Mouse (Mus musculus) spleen, adult 2 months (tissue): ENCODE results near the gene Bicc1. TPM values are rescaled to one million over a fixed set of nuclear protein-coding genes. Genes with fewer than 3 reads are reported as not detected.

ENCODE experiments used
- DNase-seq, 2 experiments: peaks; one replicate each; pipeline versions ENCODE4 v3.0.0 to v3.0.0-alpha.2; 2012 to 2021; ENCODE audit warnings: low spot score in 2 of 2, low read depth in 1 of 2
- H3K27ac ChIP-seq: fragments of 200-500 bp; 2 replicates; pipeline ENCODE4 v1.5.1; 2012; ENCODE audit warnings: low read length, inconsistent platforms; ENCODE audit not compliant: insufficient read depth
- H3K27me3 ChIP-seq: fragments of 200-500 bp; 2 replicates; pipeline ENCODE4 v1.6.1; 2012; ENCODE audit warnings: mild to moderate bottlenecking, moderate library complexity, low read length, inconsistent platforms; ENCODE audit not compliant: control insufficient read depth, insufficient read depth
- H3K36me3 ChIP-seq: fragments of 200-500 bp; 2 replicates; pipeline ENCODE4 v1.6.1; 2012; ENCODE audit warnings: mild to moderate bottlenecking, low read length, inconsistent platforms; ENCODE audit not compliant: control insufficient read depth, insufficient read depth
- H3K4me1 ChIP-seq: fragments of 200-500 bp; 2 replicates; pipeline ENCODE4 v1.6.1; 2011; ENCODE audit warnings: inconsistent platforms; ENCODE audit not compliant: control insufficient read depth, insufficient read depth, insufficient read length
- H3K4me3 ChIP-seq: fragments of 200-500 bp; 2 replicates; pipeline ENCODE4 v1.5.1; 2011; ENCODE audit warnings: mild to moderate bottlenecking, inconsistent platforms; ENCODE audit not compliant: insufficient read depth, insufficient read length; ENCODE audit errors: extremely low read depth
- CTCF ChIP-seq: fragments of 200-500 bp; IDR thresholded peaks from 2 replicates; pipeline ENCODE4 v1.5.1; 2011; ENCODE audit warnings: mild to moderate bottlenecking, inconsistent platforms; ENCODE audit not compliant: insufficient read depth, insufficient read length, insufficient replicate concordance; ENCODE audit errors: extremely low read depth
- POLR2A ChIP-seq: fragments of 200-500 bp; IDR thresholded peaks from 2 replicates; pipeline ENCODE4 v1.6.1; 2011; ENCODE audit warnings: low read depth, low read length, inconsistent platforms
- WGBS: fragments of 180-500 bp; shearing (Covaris S2); methylation state at CpG from one replicate; pipeline ENCODE4 v1.1.7; 2018; 5-methylcytosine and 5-hydroxymethylcytosine counted together
- polyA plus RNA-seq: library from polyadenylated mRNA; depleted of rRNA; stranded (reverse); fragments of >200 nt; gene quantifications from 2 replicates; pipeline ENCODE4 v1.2.3, GENCODE M21; 2012

The Bicc1 gene
- polyA plus RNA-seq, 1 experiment = 3.5 TPM

- no peaks in the 10 kb centered on the region for H3K36me3 ChIP-seq
- WGBS = 71% methylated on average over 9 of the region's 9 CpGs
- H3K4me1 ChIP-seq = no peaks in the 10 kb centered on the region
- H3K4me3 ChIP-seq = no peak overlapping the region
- no peaks in the 10 kb centered on the region for H3K27me3 ChIP-seq
- TF ChIP-seq POLR2A = no peak
- no peak for TF ChIP-seq CTCF
- no peak for DNase-seq
- H3K27ac ChIP-seq = peak overlapping the region; percentile 18; the same call in 1 of the 2 replicates
Observed at GRCm38 (mm10) chr10:71024681-71025080, 134.8 kb downstream of the Bicc1 start.

GRCm38 (mm10) chr10:71023471-71023870 is 136.0 kb downstream of the Bicc1 start:
- WGBS = 71% methylated on average over 3 of the region's 3 CpGs
- Histone ChIP-seq H3K4me3 (no peak overlapping the region), H3K4me1 (no peaks in the 10 kb centered on the region), H3K36me3 (no peaks in the 10 kb centered on the region), H3K27ac (no peak overlapping the region), H3K27me3 (no peaks in the 10 kb centered on the region)
- no peak for TF ChIP-seq POLR2A
- TF ChIP-seq CTCF = no peak
- DNase-seq = no peak

GRCm38 (mm10) chr10:71020459-71020858 is 139.0 kb downstream of the Bicc1 start:
- Histone ChIP-seq H3K36me3 (no peaks in the 10 kb centered on the region), H3K27ac (no peak overlapping the region), H3K27me3 (no peaks in the 10 kb centered on the region), H3K4me1 (no peaks in the 10 kb centered on the region), H3K4me3 (no peak overlapping the region)
- 79% methylated on average over 5 of the region's 5 CpGs for WGBS
- no peak for DNase-seq
- TF ChIP-seq CTCF (no peak), POLR2A (no peak)

GRCm38 (mm10) chr10:71019836-71020235 is 139.7 kb downstream of the Bicc1 start:
- no peaks in the 10 kb centered on the region for H3K4me1 ChIP-seq
- H3K4me3 ChIP-seq = no peak overlapping the region
- WGBS = 91% methylated on average over 6 of the region's 6 CpGs
- H3K27ac ChIP-seq = no peak overlapping the region
- TF ChIP-seq POLR2A (no peak), CTCF (no peak)
- no peaks in the 10 kb centered on the region for H3K27me3 ChIP-seq
- DNase-seq = no peak
- H3K36me3 ChIP-seq = no peaks in the 10 kb centered on the region

GRCm38 (mm10) chr10:71009771-71010496 is 149.6 kb downstream of the Bicc1 start:
- DNase-seq = no peak
- no peaks in the 10 kb centered on the region for H3K4me1 ChIP-seq
- H3K27me3 ChIP-seq = no peaks in the 10 kb centered on the region
- 87% methylated on average over 19 of the region's 19 CpGs for WGBS
- TF ChIP-seq POLR2A (no peak), CTCF (no peak)
- H3K4me3 ChIP-seq = no peak overlapping the region
- H3K36me3 ChIP-seq = no peaks in the 10 kb centered on the region
- H3K27ac ChIP-seq = no peak overlapping the region

GRCm38 (mm10) chr10:71008721-71009120 is 150.8 kb downstream of the Bicc1 start:
- no peaks in the 10 kb centered on the region for H3K4me1 ChIP-seq
- 89% methylated on average over 11 of the region's 11 CpGs for WGBS
- H3K27me3 ChIP-seq = no peaks in the 10 kb centered on the region
- TF ChIP-seq CTCF (no peak), POLR2A (no peak)
- no peaks in the 10 kb centered on the region for H3K36me3 ChIP-seq
- H3K27ac ChIP-seq = no peak overlapping the region
- no peak for DNase-seq
- no peak overlapping the region for H3K4me3 ChIP-seq

GRCm38 (mm10) chr10:71007956-71008355 is 151.5 kb downstream of the Bicc1 start:
- Histone ChIP-seq H3K4me3 (no peak overlapping the region), H3K36me3 (no peaks in the 10 kb centered on the region), H3K27ac (no peak overlapping the region), H3K27me3 (no peaks in the 10 kb centered on the region), H3K4me1 (no peaks in the 10 kb centered on the region)
- 93% methylated on average over 9 of the region's 9 CpGs for WGBS
- no peak for DNase-seq
- TF ChIP-seq POLR2A (no peak), CTCF (no peak)
